Mouse (Mus musculus) kidney, postnatal 10 days (tissue): ENCODE results near the gene Spa17.

Experiments used
- DNase-seq: peaks from one replicate; pipeline ENCODE4 v3.0.0; 2021; ENCODE audit warnings: mixed read lengths

The Spa17 gene

GRCm38 (mm10) chr9:37615220-37615619 lies 1.7 kb upstream of the Spa17 start:
- DNase-seq: no peak

- no peak for DNase-seq
Measured at GRCm38 (mm10) chr9:37614316-37614715, 794 bp upstream of the Spa17 start.

- DNase-seq: no peak
Measured at GRCm38 (mm10) chr9:37613911-37614280, 374 bp upstream of the Spa17 start.

- DNase-seq: no peak
Measured at GRCm38 (mm10) chr9:37609558-37609957, 4.0 kb downstream of the Spa17 start.

- DNase-seq: no peak
Measured at GRCm38 (mm10) chr9:37605089-37605488, 8.4 kb downstream of the Spa17 start.

GRCm38 (mm10) chr9:37600538-37601205 lies 12.8 kb downstream of the Spa17 start:
- no peak for DNase-seq

GRCm38 (mm10) chr9:37598637-37599036 lies 14.9 kb downstream of the Spa17 start:
- no peak for DNase-seq

- DNase-seq: no peak
Measured at GRCm38 (mm10) chr9:37595570-37595969, 18.0 kb downstream of the Spa17 start.

GRCm38 (mm10) chr9:37593690-37594089 lies 19.8 kb downstream of the Spa17 start:
- no peak for DNase-seq

GRCm38 (mm10) chr9:37592633-37593032 lies 20.9 kb downstream of the Spa17 start:
- DNase-seq: no peak

- no peak for DNase-seq
Measured at GRCm38 (mm10) chr9:37592025-37592424, 21.5 kb downstream of the Spa17 start.

- no peak for DNase-seq
Measured at GRCm38 (mm10) chr9:37590381-37590780, 23.1 kb downstream of the Spa17 start.

GRCm38 (mm10) chr9:37586718-37587117 lies 26.8 kb downstream of the Spa17 start:
- no peak for DNase-seq

- DNase-seq: no peak
Measured at GRCm38 (mm10) chr9:37583594-37583993, 29.9 kb downstream of the Spa17 start.

- DNase-seq: peak; percentile 15
Measured at GRCm38 (mm10) chr9:37576436-37576930, 37.0 kb downstream of the Spa17 start.

- no peak for DNase-seq
Measured at GRCm38 (mm10) chr9:37572204-37572876, 41.2 kb downstream of the Spa17 start.

GRCm38 (mm10) chr9:37569231-37569835 lies 44.2 kb downstream of the Spa17 start:
- no peak for DNase-seq

GRCm38 (mm10) chr9:37568605-37569214 lies 44.8 kb downstream of the Spa17 start:
- peak; percentile 35 for DNase-seq

GRCm38 (mm10) chr9:37567892-37568604 lies 45.5 kb downstream of the Spa17 start:
- peak; percentile 51 for DNase-seq

GRCm38 (mm10) chr9:37567454-37567853 lies 46.1 kb downstream of the Spa17 start:
- no peak for DNase-seq

GRCm38 (mm10) chr9:37567019-37567418 lies 46.5 kb downstream of the Spa17 start:
- DNase-seq: no peak

GRCm38 (mm10) chr9:37563805-37564204 lies 49.7 kb downstream of the Spa17 start:
- DNase-seq: no peak

- DNase-seq: no peak
Measured at GRCm38 (mm10) chr9:37560617-37561016, 52.9 kb downstream of the Spa17 start.
